Mouse (Mus musculus) cortical plate, adult 2 months (tissue): ENCODE results near the gene Cyp2b19. TPM values are rescaled to one million over a fixed set of nuclear protein-coding genes. Genes with fewer than 3 reads are reported as not detected.

ENCODE experiments used
- H3K27ac ChIP-seq: fragments of 200-500 bp; 2 replicates; pipeline ENCODE4 v1.5.1; 2012; ENCODE audit warnings: low read length, control low read depth, inconsistent platforms; ENCODE audit not compliant: insufficient read depth
- H3K4me1 ChIP-seq: fragments of 200-500 bp; 2 replicates; pipeline ENCODE4 v1.6.1; 2011; ENCODE audit warnings: low read length; ENCODE audit not compliant: control insufficient read depth, insufficient read depth
- H3K4me3 ChIP-seq: fragments of 200-500 bp; 2 replicates; pipeline ENCODE4 v1.5.1; 2011; ENCODE audit warnings: mild to moderate bottlenecking, low read length, control low read depth; ENCODE audit not compliant: insufficient read depth
- CTCF ChIP-seq: fragments of 200-500 bp; IDR thresholded peaks from 2 replicates; pipeline ENCODE4 v1.5.1; 2011; ENCODE audit warnings: mild to moderate bottlenecking, control low read depth, low read length; ENCODE audit not compliant: insufficient read depth; ENCODE audit errors: extremely low read depth
- POLR2A ChIP-seq: fragments of 200-500 bp; IDR thresholded peaks from 2 replicates; pipeline ENCODE4 v1.6.1; 2011; ENCODE audit warnings: mild to moderate bottlenecking, low read length, control low read depth; ENCODE audit not compliant: insufficient read depth; ENCODE audit errors: extremely low read depth
- polyA plus RNA-seq: library from polyadenylated mRNA; depleted of rRNA; stranded (reverse); fragments of >200 nt; gene quantifications from 2 replicates; pipeline ENCODE4 v1.2.3, GENCODE M21; 2012; rRNA removed

Cyp2b19 gene
- polyA plus RNA-seq, 1 experiment: not detected

DNA sequence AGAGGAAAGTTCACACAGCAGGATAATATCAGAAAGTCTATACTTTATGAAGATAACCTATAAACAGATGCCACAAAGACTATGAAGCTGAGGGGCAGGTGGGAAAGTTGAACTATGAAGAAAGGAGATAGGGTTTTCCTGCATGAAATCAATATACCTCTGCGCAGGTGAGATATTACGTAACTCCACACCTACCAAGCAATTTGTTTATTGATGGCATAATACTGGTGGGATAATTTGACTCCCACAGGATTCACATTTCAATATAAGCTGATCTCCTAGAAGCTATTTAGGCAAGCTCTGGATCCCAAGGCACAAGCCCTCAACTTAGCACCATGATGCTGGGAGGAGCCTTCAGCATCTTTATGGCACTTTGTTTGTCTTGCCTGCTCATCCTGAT lies 51.6 kb downstream of the Cyp2b19 start, which contains the start of gene Cyp2g1:
Cyp2g1 (plus strand) TSS at position 301 of the 400 bp plus-strand sequence.
- no peaks in the 10 kb centered on the region for H3K4me1 ChIP-seq
- TF ChIP-seq POLR2A: no peak
- no peak for TF ChIP-seq CTCF
- H3K4me3 ChIP-seq: no peak within 1 kb of the TSS
- no peak within 1 kb of the TSS for H3K27ac ChIP-seq

Other genes starting within 250 kb of the Cyp2b19 start
- not detected in 2 replicates for gene Nlrp9a, start 222.1 kb upstream of the Cyp2b19 start, polyA plus RNA-seq
- gene Vmn1r185, start 138.7 kb upstream of the Cyp2b19 start, polyA plus RNA-seq: not detected in 2 replicates
- not detected in 2 replicates for gene Cyp2b23, start 70.7 kb upstream of the Cyp2b19 start, polyA plus RNA-seq
- not detected in 2 replicates for gene Cyp2g1, start 51.8 kb downstream of the Cyp2b19 start, polyA plus RNA-seq
- gene Cyp2a5, start 78.2 kb downstream of the Cyp2b19 start, polyA plus RNA-seq: 0.10 TPM in 1 of 2 replicates, not detected in the other
- not detected in 2 replicates for gene Cyp2a22, start 182.2 kb downstream of the Cyp2b19 start, polyA plus RNA-seq